Mouse (Mus musculus): ENCODE results near the gene Scgb1b30. TPM values are rescaled to one million over a fixed set of nuclear protein-coding genes. Genes with fewer than 3 reads are reported as not detected.
"Not testable (repeated sequence)": the region's sequence is repeated elsewhere in the genome, so short reads cannot be mapped to it uniquely, and the experiment has no call there.

The Scgb1b30 gene
- not detected in 2 replicates for polyA plus RNA-seq (2014; fragmentation: Nextera tagmentation; extraction: Ambion mirVana)

DNA sequence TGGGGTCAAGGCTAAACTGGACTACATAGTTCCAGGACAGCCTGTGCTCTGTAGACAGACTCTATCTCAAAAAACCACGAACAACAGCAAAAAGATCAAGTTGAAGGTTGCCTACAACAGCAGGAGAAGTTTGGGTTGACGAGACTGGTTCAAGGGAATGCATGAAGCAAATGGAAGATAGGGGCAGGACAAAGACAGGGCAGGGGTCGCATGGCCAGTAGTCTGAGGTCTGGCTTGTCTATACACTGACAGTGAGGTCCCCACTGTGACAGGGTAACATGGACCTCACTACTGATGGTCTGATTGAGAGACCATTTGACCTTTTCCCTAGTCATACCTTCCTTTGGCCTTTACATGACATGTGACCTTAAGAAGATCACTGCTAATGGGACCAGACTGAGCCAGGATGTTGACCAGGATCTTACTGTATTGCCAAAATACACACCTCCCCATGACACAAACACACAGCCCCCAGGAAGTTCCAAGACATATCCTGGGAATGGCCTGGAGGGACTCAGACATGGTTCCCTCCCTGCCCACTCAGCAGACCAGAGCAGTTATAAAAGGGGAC, at the start of gene Scgb1b30:
Gene Scgb1b30 (plus strand): TSS at position 521 of the 571 bp plus-strand sequence.
- H3K9me3 ChIP-seq (ENCODE audit: control insufficient read depth, low read length) = no peaks in the 10 kb centered on the region; the same call in 1 of the 2 replicates
- H3K4me2 ChIP-seq (ENCODE audit: low read depth, low read length, severe bottlenecking) = no peak within 1 kb of the TSS
- H3K27me3 ChIP-seq (ENCODE audit: control insufficient read depth, insufficient read depth, low read length) = no peaks in the 10 kb centered on the region
- H3K27ac ChIP-seq (ENCODE audit: low read depth, low read length) = no peak within 1 kb of the TSS
- no peaks in the 10 kb centered on the region for H3K4me1 ChIP-seq (replicated peaks; ENCODE audit: control insufficient read depth, insufficient read depth, low read length)
- H3K4me3 ChIP-seq (ENCODE audit: low read depth, low read length) = no peak within 1 kb of the TSS
- H3K9ac ChIP-seq (ENCODE audit: low read length) = no peak within 1 kb of the TSS
- no peak for ATAC-seq (replicated peaks; ENCODE audit: low FRiP score)
- no peaks in the 10 kb centered on the region for H3K36me3 ChIP-seq (ENCODE audit: control insufficient read depth, insufficient read depth, low read length)
- no peak for DNase-seq (ENCODE audit: low spot score)
- 69% methylated on average over 3 of the region's 3 CpGs for WGBS

DNA sequence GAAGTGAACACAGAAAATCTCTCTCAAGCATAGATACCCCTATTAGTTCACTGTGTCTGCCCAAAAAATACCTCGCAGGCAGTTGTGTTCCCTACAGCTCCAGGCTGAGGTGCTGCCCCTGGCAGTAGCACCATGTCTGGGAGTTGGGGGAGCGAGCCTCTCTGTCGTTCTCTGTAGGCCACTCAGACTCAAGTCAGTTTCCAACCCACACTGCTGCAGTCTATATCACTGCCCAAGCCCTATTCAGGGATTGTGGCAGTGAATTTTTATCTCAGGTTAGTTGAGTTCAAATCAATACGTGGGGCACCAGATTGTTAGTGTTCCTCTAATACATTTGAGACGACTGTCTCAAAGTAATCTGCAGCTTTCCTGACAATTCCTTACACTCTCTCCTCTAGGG, 27.1 kb upstream of the Scgb1b30 start:
- not testable (repeated sequence) for H3K9ac ChIP-seq (ENCODE audit: low read length); DNase-seq (ENCODE audit: low spot score); H3K4me2 ChIP-seq (ENCODE audit: low read depth, low read length, severe bottlenecking); H3K4me3 ChIP-seq (ENCODE audit: low read depth, low read length); H3K27me3 ChIP-seq (ENCODE audit: control insufficient read depth, insufficient read depth, low read length); H3K9me3 ChIP-seq (ENCODE audit: control insufficient read depth, low read length); H3K36me3 ChIP-seq (ENCODE audit: control insufficient read depth, insufficient read depth, low read length); H3K4me1 ChIP-seq (replicated peaks; ENCODE audit: control insufficient read depth, insufficient read depth, low read length); H3K27ac ChIP-seq (ENCODE audit: low read depth, low read length); ATAC-seq (replicated peaks; ENCODE audit: low FRiP score)
- WGBS = 83% methylated on average over 5 of the region's 5 CpGs

DNA sequence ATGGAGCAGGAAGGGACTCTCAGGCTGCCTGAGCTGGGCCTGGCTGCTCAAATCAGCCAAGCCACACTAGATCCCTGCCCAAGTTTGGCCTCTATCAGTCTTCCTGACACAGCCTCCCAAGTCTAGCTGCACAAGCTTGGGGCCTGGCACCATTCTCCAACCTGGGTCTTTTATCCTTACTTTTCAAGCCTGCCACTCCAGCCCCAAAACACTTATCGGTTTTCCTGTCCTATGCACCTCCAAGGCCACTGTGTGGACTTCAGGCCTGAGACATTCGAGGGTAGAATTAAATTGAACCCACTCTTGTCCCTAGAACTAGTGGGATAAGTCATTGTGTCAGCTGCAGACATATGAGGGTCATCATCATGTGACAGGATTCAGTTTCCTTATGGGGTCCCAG, 4.8 kb downstream of the Scgb1b30 start:
- no peaks in the 10 kb centered on the region for H3K4me1 ChIP-seq (replicated peaks; ENCODE audit: control insufficient read depth, insufficient read depth, low read length)
- 73% methylated on average over 2 of the region's 2 CpGs for WGBS
- no peaks in the 10 kb centered on the region; the same call in 1 of the 2 replicates for H3K9me3 ChIP-seq (ENCODE audit: control insufficient read depth, low read length)
- DNase-seq (ENCODE audit: low spot score) = no peak
- H3K4me2 ChIP-seq (ENCODE audit: low read depth, low read length, severe bottlenecking) = no peak overlapping the region
- ATAC-seq (replicated peaks; ENCODE audit: low FRiP score) = no peak
- no peak overlapping the region for H3K27ac ChIP-seq (ENCODE audit: low read depth, low read length)
- H3K9ac ChIP-seq (ENCODE audit: low read length) = no peak overlapping the region
- no peak overlapping the region for H3K4me3 ChIP-seq (ENCODE audit: low read depth, low read length)
- no peaks in the 10 kb centered on the region for H3K27me3 ChIP-seq (ENCODE audit: control insufficient read depth, insufficient read depth, low read length)
- H3K36me3 ChIP-seq (ENCODE audit: control insufficient read depth, insufficient read depth, low read length) = no peaks in the 10 kb centered on the region

DNA sequence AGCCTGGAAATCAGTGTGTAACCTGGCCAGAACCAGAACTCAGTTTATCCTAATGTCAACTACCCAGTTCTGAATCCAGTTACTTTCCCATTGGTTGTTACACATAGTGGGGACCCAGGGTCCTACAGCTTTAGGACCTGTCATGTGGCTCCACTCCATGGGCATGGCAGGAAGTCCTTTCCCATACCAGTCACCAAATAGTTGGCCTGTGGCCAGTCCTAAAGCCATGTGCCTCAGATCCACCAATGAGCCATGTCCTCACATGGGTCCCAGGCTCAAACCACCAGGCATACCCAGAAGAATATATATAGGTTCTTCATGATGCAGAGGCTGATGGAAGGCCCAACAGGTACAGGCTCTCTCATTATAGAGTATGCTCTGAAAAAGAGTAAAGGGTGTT, 6.0 kb downstream of the Scgb1b30 start:
- Histone ChIP-seq H3K36me3 (ENCODE audit: control insufficient read depth, insufficient read depth, low read length) (no peaks in the 10 kb centered on the region), H3K9ac (ENCODE audit: low read length) (no peak overlapping the region), H3K4me1 (replicated peaks; ENCODE audit: control insufficient read depth, insufficient read depth, low read length) (no peaks in the 10 kb centered on the region), H3K27ac (ENCODE audit: low read depth, low read length) (no peak overlapping the region), H3K4me2 (ENCODE audit: low read depth, low read length, severe bottlenecking) (no peak overlapping the region), H3K27me3 (ENCODE audit: control insufficient read depth, insufficient read depth, low read length) (no peaks in the 10 kb centered on the region), H3K9me3 (ENCODE audit: control insufficient read depth, low read length) (no peaks in the 10 kb centered on the region; the same call in 1 of the 2 replicates), H3K4me3 (ENCODE audit: low read depth, low read length) (no peak overlapping the region)
- DNase-seq (ENCODE audit: low spot score) = peak; percentile 13
- ATAC-seq (replicated peaks; ENCODE audit: low FRiP score) = no peak

DNA sequence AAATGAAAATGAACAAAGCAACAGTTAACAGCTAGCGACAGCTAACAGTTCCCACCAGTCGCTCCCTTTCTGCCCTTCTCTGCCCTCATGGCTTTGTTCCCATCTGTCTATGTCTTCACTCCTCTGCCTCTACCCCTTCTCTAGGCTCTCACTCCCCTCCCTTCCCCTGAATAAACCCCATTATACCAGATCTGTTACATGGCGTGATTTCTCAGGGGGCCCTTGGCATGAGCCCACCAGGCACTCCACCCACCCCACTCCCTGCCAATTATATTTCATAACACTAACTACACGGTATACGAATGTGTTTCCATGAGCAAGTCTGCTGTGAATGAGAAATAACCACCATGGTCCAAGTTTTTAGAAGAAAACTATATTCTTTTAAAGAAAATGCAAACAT, 14.0 kb downstream of the Scgb1b30 start:
- H3K36me3 ChIP-seq (ENCODE audit: control insufficient read depth, insufficient read depth, low read length) = peaks cover 3% of the 10 kb centered on the region; the same call in 1 of the 2 replicates
- no peak overlapping the region for H3K9ac ChIP-seq (ENCODE audit: low read length)
- no peak overlapping the region for H3K4me2 ChIP-seq (ENCODE audit: low read depth, low read length, severe bottlenecking)
- ATAC-seq (replicated peaks; ENCODE audit: low FRiP score) (no peak), DNase-seq (ENCODE audit: low spot score) (no peak)
- H3K27ac ChIP-seq (ENCODE audit: low read depth, low read length) = no peak overlapping the region
- no peak overlapping the region for H3K4me3 ChIP-seq (ENCODE audit: low read depth, low read length)
- WGBS = 74% methylated on average over 5 of the region's 5 CpGs
- H3K9me3 ChIP-seq (ENCODE audit: control insufficient read depth, low read length) = no peaks in the 10 kb centered on the region
- H3K27me3 ChIP-seq (ENCODE audit: control insufficient read depth, insufficient read depth, low read length) = no peaks in the 10 kb centered on the region
- no peaks in the 10 kb centered on the region for H3K4me1 ChIP-seq (replicated peaks; ENCODE audit: control insufficient read depth, insufficient read depth, low read length)

DNA sequence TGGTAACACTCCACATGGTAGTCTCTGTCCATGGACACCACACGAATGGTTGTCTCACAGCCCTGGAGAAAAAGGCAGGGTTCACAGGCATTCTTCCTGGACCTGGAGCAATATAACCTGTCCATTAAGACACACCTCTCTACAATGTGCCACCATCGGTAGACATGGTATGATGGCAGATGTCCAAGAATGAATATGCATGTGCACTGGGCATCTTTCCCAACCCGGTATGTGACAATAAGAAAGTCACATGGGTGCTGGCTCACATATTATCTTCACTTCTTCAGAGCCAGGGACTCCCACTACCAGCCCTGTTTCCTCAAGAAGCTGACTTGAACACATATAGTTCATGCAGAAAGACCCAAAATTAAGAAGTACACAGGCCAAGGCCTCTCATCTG, 21.4 kb downstream of the Scgb1b30 start:
- DNase-seq (ENCODE audit: low spot score) = no peak
- H3K27me3 ChIP-seq (ENCODE audit: control insufficient read depth, insufficient read depth, low read length) = no peaks in the 10 kb centered on the region
- ATAC-seq (replicated peaks; ENCODE audit: low FRiP score) = no peak
- H3K36me3 ChIP-seq (ENCODE audit: control insufficient read depth, insufficient read depth, low read length) = peaks cover 3% of the 10 kb centered on the region; the same call in 1 of the 2 replicates
- no peak overlapping the region for H3K9ac ChIP-seq (ENCODE audit: low read length)
- no peaks in the 10 kb centered on the region for H3K9me3 ChIP-seq (ENCODE audit: control insufficient read depth, low read length)
- no peak overlapping the region for H3K27ac ChIP-seq (ENCODE audit: low read depth, low read length)
- H3K4me3 ChIP-seq (ENCODE audit: low read depth, low read length) = no peak overlapping the region
- H3K4me2 ChIP-seq (ENCODE audit: low read depth, low read length, severe bottlenecking) = no peak overlapping the region
- 92% methylated on average over 3 of the region's 3 CpGs for WGBS
- H3K4me1 ChIP-seq (replicated peaks; ENCODE audit: control insufficient read depth, insufficient read depth, low read length) = no peaks in the 10 kb centered on the region

DNA sequence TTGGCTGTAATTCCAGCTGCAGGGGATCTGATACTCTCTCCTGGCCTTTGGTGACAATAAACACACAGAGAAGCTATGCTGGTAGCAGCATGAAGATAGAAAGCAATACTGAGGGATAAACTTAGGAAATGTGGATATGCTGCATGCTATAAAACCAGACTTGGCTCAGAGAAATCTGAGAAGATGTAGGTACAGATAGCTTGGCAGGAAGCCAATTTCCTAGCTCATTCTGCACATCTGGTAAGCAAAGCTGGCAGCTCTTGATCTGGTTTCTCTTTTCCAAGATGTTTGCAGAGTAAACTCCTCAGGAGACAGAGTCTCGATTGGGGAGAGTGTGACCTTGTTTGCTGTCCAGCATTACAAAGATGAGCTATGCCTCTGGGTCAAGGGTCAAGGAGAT, 25.4 kb downstream of the Scgb1b30 start:
- not testable (repeated sequence) for H3K4me3 ChIP-seq (ENCODE audit: low read depth, low read length); ATAC-seq (replicated peaks; ENCODE audit: low FRiP score); DNase-seq (ENCODE audit: low spot score); H3K4me2 ChIP-seq (ENCODE audit: low read depth, low read length, severe bottlenecking); H3K27ac ChIP-seq (ENCODE audit: low read depth, low read length); H3K9me3 ChIP-seq (ENCODE audit: control insufficient read depth, low read length); H3K27me3 ChIP-seq (ENCODE audit: control insufficient read depth, insufficient read depth, low read length); H3K9ac ChIP-seq (ENCODE audit: low read length); H3K4me1 ChIP-seq (replicated peaks; ENCODE audit: control insufficient read depth, insufficient read depth, low read length); H3K36me3 ChIP-seq (ENCODE audit: control insufficient read depth, insufficient read depth, low read length)
- 61% methylated on average over 1 of the region's 1 CpGs for WGBS

DNA sequence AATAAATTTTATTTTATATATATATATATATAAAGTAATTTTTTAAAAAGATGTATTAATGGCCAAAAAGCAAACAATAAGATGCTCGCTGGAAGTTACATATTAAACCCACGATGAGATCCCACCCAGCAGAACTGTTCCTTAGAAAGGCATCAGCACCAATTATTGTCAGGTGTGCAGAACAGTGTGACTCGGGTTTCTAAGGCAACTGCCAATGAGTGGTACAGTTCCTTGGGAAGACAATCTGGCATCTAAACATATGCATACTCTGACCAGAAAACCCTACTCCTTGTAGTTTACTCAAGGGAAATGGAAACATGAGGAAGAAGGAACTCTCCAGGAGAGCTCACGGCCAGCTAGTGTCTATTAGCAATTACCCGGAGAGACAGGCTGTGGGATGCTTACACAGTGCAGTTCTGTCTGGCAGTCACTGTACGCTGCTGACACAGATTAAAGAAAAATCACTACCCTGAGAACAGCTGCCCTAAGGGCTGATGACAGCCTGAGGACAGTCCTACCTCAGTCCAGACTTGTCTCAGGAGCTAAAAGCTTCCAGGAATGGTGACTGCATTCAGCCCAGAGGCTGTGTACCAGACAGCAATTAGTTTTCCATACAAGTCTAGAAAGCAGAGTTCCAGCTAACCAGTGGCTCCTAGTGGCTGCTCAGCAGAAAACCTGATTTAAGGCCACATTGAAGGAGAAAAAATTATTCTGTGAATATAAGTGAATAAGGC, 27.9 kb downstream of the Scgb1b30 start:
- Histone ChIP-seq H3K4me3 (ENCODE audit: low read depth, low read length) (no peak overlapping the region), H3K9me3 (ENCODE audit: control insufficient read depth, low read length) (no peaks in the 10 kb centered on the region; the same call in 1 of the 2 replicates), H3K27ac (ENCODE audit: low read depth, low read length) (no peak overlapping the region), H3K4me1 (replicated peaks; ENCODE audit: control insufficient read depth, insufficient read depth, low read length) (no peaks in the 10 kb centered on the region), H3K4me2 (ENCODE audit: low read depth, low read length, severe bottlenecking) (no peak overlapping the region), H3K9ac (ENCODE audit: low read length) (no peak overlapping the region), H3K36me3 (ENCODE audit: control insufficient read depth, insufficient read depth, low read length) (peaks cover 3% of the 10 kb centered on the region; the same call in 1 of the 2 replicates), H3K27me3 (ENCODE audit: control insufficient read depth, insufficient read depth, low read length) (no peaks in the 10 kb centered on the region)
- no peak for DNase-seq (ENCODE audit: low spot score)
- 93% methylated on average over 6 of the region's 6 CpGs for WGBS
- no peak; the same call in 1 of the 2 replicates for ATAC-seq (replicated peaks; ENCODE audit: low FRiP score)

DNA sequence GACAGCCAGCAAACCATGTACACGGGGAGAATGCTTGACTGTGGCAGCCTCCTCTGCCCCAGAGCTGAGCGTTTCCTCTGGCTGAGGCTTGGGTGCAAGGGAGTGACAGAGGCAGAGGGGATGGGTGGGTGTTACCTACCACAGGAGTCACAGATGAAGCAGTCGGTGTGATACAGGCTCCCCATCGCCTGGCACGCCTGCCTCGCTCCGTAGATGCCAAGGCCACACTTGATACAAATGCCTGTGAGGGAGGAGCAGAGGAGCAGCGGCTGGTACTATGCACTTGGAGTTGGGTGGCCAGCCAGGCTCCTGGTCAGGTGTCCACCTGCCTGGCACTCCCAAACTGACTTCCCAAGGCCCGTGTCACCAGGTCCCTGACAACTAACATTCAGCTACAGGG, 30.1 kb downstream of the Scgb1b30 start:
- Histone ChIP-seq H3K4me2 (ENCODE audit: low read depth, low read length, severe bottlenecking) (no peak overlapping the region), H3K9me3 (ENCODE audit: control insufficient read depth, low read length) (no peaks in the 10 kb centered on the region; the same call in 1 of the 2 replicates), H3K4me1 (replicated peaks; ENCODE audit: control insufficient read depth, insufficient read depth, low read length) (no peaks in the 10 kb centered on the region), H3K9ac (ENCODE audit: low read length) (no peak overlapping the region), H3K36me3 (ENCODE audit: control insufficient read depth, insufficient read depth, low read length) (peaks cover 3% of the 10 kb centered on the region; the same call in 1 of the 2 replicates), H3K27me3 (ENCODE audit: control insufficient read depth, insufficient read depth, low read length) (no peaks in the 10 kb centered on the region), H3K4me3 (ENCODE audit: low read depth, low read length) (no peak overlapping the region), H3K27ac (ENCODE audit: low read depth, low read length) (no peak overlapping the region)
- DNase-seq (ENCODE audit: low spot score) (no peak), ATAC-seq (replicated peaks; ENCODE audit: low FRiP score) (no peak)
- 94% methylated on average over 9 of the region's 9 CpGs for WGBS

Data from forebrain, embryonic 11.5 days (tissue).